Mouse (Mus musculus) forebrain, embryonic 10.5 days (tissue): Measurements from ENCODE around the gene Arhgap25. TPM values are rescaled to one million over a fixed set of nuclear protein-coding genes. Genes with fewer than 3 reads are reported as not detected.

Experiments
- DNase-seq: peaks from one replicate; pipeline ENCODE4 v3.0.0-alpha.2; 2017; ENCODE audit warnings: low spot score; ENCODE audit errors: extremely low spot score
- H3K27ac ChIP-seq: fragments of 300-500 bp; sonication (generic); 2 replicates; pipeline ENCODE4 v1.5.1; 2016; ENCODE audit warnings: mild to moderate bottlenecking
- H3K27me3 ChIP-seq: fragments of 300-500 bp; sonication (generic); 2 replicates; pipeline ENCODE4 v1.6.1; 2016; ENCODE audit warnings: mild to moderate bottlenecking; ENCODE audit not compliant: poor library complexity, severe bottlenecking
- H3K36me3 ChIP-seq: fragments of 300-500 bp; sonication (generic); replicated peaks from 2 replicates; pipeline ENCODE4 v1.6.1; 2016; ENCODE audit warnings: mild to moderate bottlenecking, moderate library complexity
- H3K4me1 ChIP-seq: fragments of 300-500 bp; sonication (generic); 2 replicates; pipeline ENCODE4 v1.6.1; 2016
- H3K4me3 ChIP-seq: fragments of 300-500 bp; sonication (generic); 2 replicates; pipeline ENCODE4 v1.5.1; 2016; ENCODE audit warnings: mild to moderate bottlenecking, moderate library complexity
- H3K9me3 ChIP-seq: fragments of 300-500 bp; sonication (generic); 2 replicates; pipeline ENCODE4 v1.6.1; 2016; ENCODE audit warnings: mild to moderate bottlenecking, moderate library complexity
- WGBS: fragments of 180-500 bp; shearing (Covaris S2); methylation state at CpG from one replicate; pipeline ENCODE4 v1.1.7; 2016; 5-methylcytosine and 5-hydroxymethylcytosine counted together
- polyA plus RNA-seq: library from polyadenylated mRNA; unstranded; fragments of >200 nt; fragmentation: Nextera tagmentation; extraction: Ambion mirVana; gene quantifications from 2 replicates; pipeline ENCODE4 v1.2.1, GENCODE M21; 2016

Arhgap25 gene
- polyA plus RNA-seq, 1 experiment from 2014 or later, result 1.9 TPM

GRCm38 (mm10) chr6:87552054-87552807 lies 19.2 kb upstream of the Arhgap25 start:
- no peak for DNase-seq
- WGBS, result 68% methylated on average over 7 of the region's 7 CpGs
- Histone ChIP-seq H3K9me3 (no peaks in the 10 kb centered on the region; the same call in 1 of the 2 replicates), H3K4me1 (no peaks in the 10 kb centered on the region), H3K27me3 (no peaks in the 10 kb centered on the region), H3K36me3 (no peaks in the 10 kb centered on the region), H3K4me3 (no peak overlapping the region), H3K27ac (no peak overlapping the region)

- Histone ChIP-seq H3K4me3 (no peak overlapping the region), H3K27me3 (no peaks in the 10 kb centered on the region), H3K9me3 (peaks cover 12% of the 10 kb centered on the region), H3K36me3 (no peaks in the 10 kb centered on the region), H3K4me1 (peaks cover 11% of the 10 kb centered on the region; the same call in 1 of the 2 replicates), H3K27ac (peak overlapping the region; percentile 21; the same call in 1 of the 2 replicates)
- no peak for DNase-seq
- 87% methylated on average over 7 of the region's 7 CpGs for WGBS
Observed at GRCm38 (mm10) chr6:87547836-87548235, 14.8 kb upstream of the Arhgap25 start.

- WGBS, result 91% methylated on average over 4 of the region's 4 CpGs
- Histone ChIP-seq H3K9me3 (peaks cover 12% of the 10 kb centered on the region), H3K27me3 (no peaks in the 10 kb centered on the region), H3K36me3 (no peaks in the 10 kb centered on the region), H3K4me3 (no peak overlapping the region), H3K27ac (peak overlapping the region; percentile 21; the same call in 1 of the 2 replicates), H3K4me1 (peaks cover 11% of the 10 kb centered on the region; the same call in 1 of the 2 replicates)
- DNase-seq, result no peak
Observed at GRCm38 (mm10) chr6:87547431-87547830, 14.4 kb upstream of the Arhgap25 start.

- peaks cover 12% of the 10 kb centered on the region for H3K9me3 ChIP-seq
- 46% methylated on average over 1 of the region's 1 CpGs for WGBS
- peaks cover 11% of the 10 kb centered on the region; the same call in 1 of the 2 replicates for H3K4me1 ChIP-seq
- H3K27me3 ChIP-seq, result no peaks in the 10 kb centered on the region
- DNase-seq, result no peak
- no peaks in the 10 kb centered on the region for H3K36me3 ChIP-seq
- H3K4me3 ChIP-seq, result peak overlapping the region; percentile 4; the same call in 1 of the 2 replicates
- peak overlapping the region; percentile 72 for H3K27ac ChIP-seq
Observed at GRCm38 (mm10) chr6:87545331-87546217, 12.5 kb upstream of the Arhgap25 start.

- peaks cover 11% of the 10 kb centered on the region; the same call in 1 of the 2 replicates for H3K4me1 ChIP-seq
- DNase-seq, result no peak
- WGBS, result 81% methylated on average over 9 of the region's 9 CpGs
- no peak overlapping the region for H3K4me3 ChIP-seq
- H3K9me3 ChIP-seq, result peaks cover 11% of the 10 kb centered on the region
- H3K27me3 ChIP-seq, result no peaks in the 10 kb centered on the region
- no peak overlapping the region; the same call in 1 of the 2 replicates for H3K27ac ChIP-seq
- H3K36me3 ChIP-seq, result no peaks in the 10 kb centered on the region
Observed at GRCm38 (mm10) chr6:87542027-87542426, 9.0 kb upstream of the Arhgap25 start.

- WGBS, result 88% methylated on average over 6 of the region's 6 CpGs
- DNase-seq, result no peak
- no peak overlapping the region; the same call in 1 of the 2 replicates for H3K27ac ChIP-seq
Observed at GRCm38 (mm10) chr6:87541171-87541571, 8.1 kb upstream of the Arhgap25 start.

GRCm38 (mm10) chr6:87538376-87539270 lies 5.6 kb upstream of the Arhgap25 start:
- no peaks in the 10 kb centered on the region for H3K27me3 ChIP-seq
- DNase-seq, result no peak
- no peak overlapping the region for H3K4me3 ChIP-seq
- H3K9me3 ChIP-seq, result no peaks in the 10 kb centered on the region
- H3K27ac ChIP-seq, result no peak overlapping the region
- H3K36me3 ChIP-seq, result no peaks in the 10 kb centered on the region
- WGBS, result 89% methylated on average over 15 of the region's 15 CpGs
- H3K4me1 ChIP-seq, result no peaks in the 10 kb centered on the region

More at GRCm38 (mm10) chr6:87541171-87541571, 8.1 kb upstream of the Arhgap25 start:
- Histone ChIP-seq H3K27me3 (no peaks in the 10 kb centered on the region), H3K4me3 (no peak overlapping the region), H3K9me3 (peaks cover 2% of the 10 kb centered on the region), H3K36me3 (no peaks in the 10 kb centered on the region), H3K4me1 (peaks cover 11% of the 10 kb centered on the region; the same call in 1 of the 2 replicates)

- Histone ChIP-seq H3K27ac (no peak overlapping the region), H3K27me3 (no peaks in the 10 kb centered on the region), H3K36me3 (no peaks in the 10 kb centered on the region), H3K9me3 (no peaks in the 10 kb centered on the region), H3K4me3 (no peak overlapping the region), H3K4me1 (no peaks in the 10 kb centered on the region)
- 86% methylated on average over 5 of the region's 5 CpGs for WGBS
- no peak for DNase-seq
Observed at GRCm38 (mm10) chr6:87537678-87538077, 4.6 kb upstream of the Arhgap25 start.

GRCm38 (mm10) chr6:87536270-87536669 lies 3.2 kb upstream of the Arhgap25 start:
- no peak overlapping the region for H3K27ac ChIP-seq
- 75% methylated on average over 8 of the region's 8 CpGs for WGBS
- H3K4me3 ChIP-seq, result no peak overlapping the region
- H3K9me3 ChIP-seq, result no peaks in the 10 kb centered on the region
- no peaks in the 10 kb centered on the region for H3K4me1 ChIP-seq
- no peak for DNase-seq
- H3K36me3 ChIP-seq, result no peaks in the 10 kb centered on the region
- no peaks in the 10 kb centered on the region for H3K27me3 ChIP-seq

- Histone ChIP-seq H3K4me3 (no peak overlapping the region), H3K27ac (no peak overlapping the region), H3K4me1 (no peaks in the 10 kb centered on the region), H3K9me3 (no peaks in the 10 kb centered on the region), H3K27me3 (no peaks in the 10 kb centered on the region), H3K36me3 (no peaks in the 10 kb centered on the region)
- no peak for DNase-seq
- 83% methylated on average over 9 of the region's 9 CpGs for WGBS
Observed at GRCm38 (mm10) chr6:87535651-87536050, 2.6 kb upstream of the Arhgap25 start.

GRCm38 (mm10) chr6:87534855-87535575 lies 2.0 kb upstream of the Arhgap25 start:
- H3K9me3 ChIP-seq, result no peaks in the 10 kb centered on the region
- H3K4me3 ChIP-seq, result no peak overlapping the region
- H3K4me1 ChIP-seq, result peaks cover 4% of the 10 kb centered on the region
- no peak overlapping the region for H3K27ac ChIP-seq
- no peaks in the 10 kb centered on the region for H3K36me3 ChIP-seq
- 88% methylated on average over 9 of the region's 9 CpGs for WGBS
- H3K27me3 ChIP-seq, result no peaks in the 10 kb centered on the region
- no peak for DNase-seq
